Mouse (Mus musculus) Patski (cell line): ENCODE results near the gene Wfdc17. TPM values are rescaled to one million over a fixed set of nuclear protein-coding genes. Genes with fewer than 3 reads are reported as not detected.
A peak's percentile ranks its signal among the peaks of the same experiment; 100 is the strongest.

Experiments used
- ATAC-seq: fragments of 100-300 bp; one replicate; pipeline ENCODE4 v1.8.0; 2021
- CTCF ChIA-PET: fragments of 350-600 bp; sonication (Branson Sonifier 250); formaldehyde crosslinking; loops from one replicate; lab custom pipeline; 2022; ENCODE audit warnings: inconsistent platforms; lab: Charles Lee
- POLR2A ChIA-PET: fragments of 350-600 bp; sonication (Branson Sonifier 250); formaldehyde crosslinking; loops from one replicate; lab custom pipeline; 2022; ENCODE audit warnings: antibody characterized with exemption, inconsistent platforms; lab: Charles Lee
- DNase-seq: peaks from one replicate; pipeline ENCODE4 v3.0.0-alpha.2; 2011; ENCODE audit warnings: low read depth, low spot score
- H3K27me3 ChIP-seq: fragments of 371-371 bp; one replicate; pipeline ENCODE4 v1.5.1; 2021
- CTCF ChIP-seq: fragments of 100-300 bp; IDR thresholded peaks from one replicate; pipeline ENCODE4 v1.5.1; 2021
- in situ Hi-C: fragments of 300-500 bp; cut with MboI; formaldehyde crosslinking; loops from 3 replicates; pipeline ENCODE4 v1.11.1; 2018; ENCODE audit warnings: low pct_unique_long_range_greater_than_20kb, mixed read lengths
- polyA plus RNA-seq: library from polyadenylated mRNA; unstranded; gene quantifications from one replicate; pipeline ENCODE4 v1.2.3, GENCODE M21; 2021

Gene Wfdc17
- polyA plus RNA-seq, 1 experiment from 2014 or later = not detected

DNA sequence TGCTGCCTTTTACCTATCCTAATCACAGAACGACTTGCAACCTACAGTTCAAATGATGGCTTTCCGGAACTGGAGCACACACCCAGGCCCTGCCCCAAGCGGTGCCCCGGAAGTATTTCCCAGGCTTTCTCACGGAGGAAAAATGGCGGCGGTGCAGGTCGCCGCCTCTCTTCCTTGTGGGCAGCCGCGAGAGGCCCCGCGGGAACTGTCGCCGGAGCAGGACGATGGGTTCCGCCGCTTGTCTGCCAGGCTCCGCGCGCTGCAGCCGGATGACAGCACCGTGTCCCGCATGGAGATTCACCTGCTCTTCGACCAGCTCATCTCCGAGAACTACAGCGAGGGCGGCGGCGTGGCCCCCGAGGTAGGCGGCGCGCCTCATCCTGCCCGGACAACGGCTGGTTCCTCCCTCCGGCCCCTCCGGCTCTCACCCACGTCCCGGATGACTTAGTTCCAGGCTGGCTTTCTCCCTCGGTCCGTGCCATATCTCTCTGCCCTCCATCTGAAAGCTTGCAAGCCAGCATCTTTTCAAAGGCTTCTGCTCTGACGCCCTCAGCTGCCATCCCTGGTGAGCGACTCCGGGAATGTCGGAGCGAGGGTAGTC, 49.9 kb downstream of the Wfdc17 start, which contains the start of gene Heatr6:
Gene Heatr6 (plus strand): TSS at position 116 of the 601 bp plus-strand sequence.
- CTCF ChIA-PET = interaction anchor here (0.8 to 0.9 kb wide), 2 partner anchors 13 to 214 kb away, joined by 3 read pairs; no protein-coding TSS in a partner anchor
- in situ Hi-C loops = no loop called here
- ATAC-seq (peak; percentile 83), DNase-seq (peak; percentile 34)
- TF ChIP-seq CTCF = no peak
- POLR2A ChIA-PET = interaction anchor here (0.7 to 0.9 kb wide), 2 partner anchors 13 to 14 kb away, joined by 3 to 6 read pairs; no protein-coding TSS in a partner anchor
- H3K27me3 ChIP-seq = peaks cover 25% of the 10 kb centered on the region

DNA sequence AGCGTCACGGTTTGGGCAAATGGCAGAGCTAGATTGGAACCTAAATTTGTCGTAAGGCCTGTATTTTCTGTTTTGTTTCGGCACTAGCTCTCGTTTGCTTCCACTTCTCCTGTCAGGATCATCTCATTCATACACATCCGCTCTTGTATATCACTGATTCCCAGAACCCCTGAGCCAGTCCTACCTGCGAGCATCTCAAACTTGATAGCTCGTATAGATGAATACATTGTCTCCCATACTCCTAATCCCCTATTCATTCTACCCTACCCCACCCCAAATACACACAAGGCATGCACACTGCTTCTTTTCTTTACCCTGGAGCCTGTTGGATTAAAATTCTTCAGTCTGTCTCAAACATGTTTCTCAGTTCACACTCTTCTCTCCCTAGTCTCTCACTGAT, 50.4 kb downstream of the Wfdc17 start:
- DNase-seq (no peak), ATAC-seq (no peak)
- ChIA-PET CTCF (interaction anchor here (0.8 kb wide), 1 partner anchor 213 kb away, joined by 3 read pairs; no protein-coding TSS in a partner anchor), POLR2A (interaction anchor here (0.7 to 0.9 kb wide), 2 partner anchors 13 to 392 kb away, joined by 3 to 6 read pairs; no protein-coding TSS in a partner anchor)
- no peak for TF ChIP-seq CTCF
- H3K27me3 ChIP-seq = peaks cover 20% of the 10 kb centered on the region
- in situ Hi-C loops = no loop called here

Other genes with a start within 250 kb of the Wfdc17 start
- gene Mmp28, start 240.9 kb upstream of the Wfdc17 start, polyA plus RNA-seq = 1.5 TPM
- gene Taf15, start 230.9 kb upstream of the Wfdc17 start, polyA plus RNA-seq = 150 TPM
- not detected for gene Heatr9, start 181.8 kb upstream of the Wfdc17 start, polyA plus RNA-seq
- 0.65 TPM for gene Ccl5, start 173.5 kb upstream of the Wfdc17 start, polyA plus RNA-seq
- gene Ccl9, start 125.4 kb upstream of the Wfdc17 start, polyA plus RNA-seq = 0.42 TPM
- gene Ccl6, start 110.9 kb upstream of the Wfdc17 start, polyA plus RNA-seq = not detected
- gene Rpl9-ps1, start 58.4 kb upstream of the Wfdc17 start, polyA plus RNA-seq = not detected
- not detected for gene Ccl3, start 54.6 kb upstream of the Wfdc17 start, polyA plus RNA-seq
- not detected for gene Ccl4, start 41.4 kb upstream of the Wfdc17 start, polyA plus RNA-seq
- not detected for gene Wfdc18, start 5.0 kb downstream of the Wfdc17 start, polyA plus RNA-seq
- not detected for gene Wfdc21, start 42.9 kb downstream of the Wfdc17 start, polyA plus RNA-seq
- gene Heatr6, start 49.7 kb downstream of the Wfdc17 start, polyA plus RNA-seq = 17.6 TPM
- gene Hnf1b, start 146.1 kb downstream of the Wfdc17 start, polyA plus RNA-seq = 167 TPM
- 43.0 TPM for gene Ddx52, start 238.1 kb downstream of the Wfdc17 start, polyA plus RNA-seq